Mouse (Mus musculus): ENCODE data around the gene Smad1. TPM values are rescaled to one million over a fixed set of nuclear protein-coding genes. Genes with fewer than 3 reads are reported as not detected.

Gene Smad1
- polyA plus RNA-seq, 1 experiment = 0.51 TPM

DNA sequence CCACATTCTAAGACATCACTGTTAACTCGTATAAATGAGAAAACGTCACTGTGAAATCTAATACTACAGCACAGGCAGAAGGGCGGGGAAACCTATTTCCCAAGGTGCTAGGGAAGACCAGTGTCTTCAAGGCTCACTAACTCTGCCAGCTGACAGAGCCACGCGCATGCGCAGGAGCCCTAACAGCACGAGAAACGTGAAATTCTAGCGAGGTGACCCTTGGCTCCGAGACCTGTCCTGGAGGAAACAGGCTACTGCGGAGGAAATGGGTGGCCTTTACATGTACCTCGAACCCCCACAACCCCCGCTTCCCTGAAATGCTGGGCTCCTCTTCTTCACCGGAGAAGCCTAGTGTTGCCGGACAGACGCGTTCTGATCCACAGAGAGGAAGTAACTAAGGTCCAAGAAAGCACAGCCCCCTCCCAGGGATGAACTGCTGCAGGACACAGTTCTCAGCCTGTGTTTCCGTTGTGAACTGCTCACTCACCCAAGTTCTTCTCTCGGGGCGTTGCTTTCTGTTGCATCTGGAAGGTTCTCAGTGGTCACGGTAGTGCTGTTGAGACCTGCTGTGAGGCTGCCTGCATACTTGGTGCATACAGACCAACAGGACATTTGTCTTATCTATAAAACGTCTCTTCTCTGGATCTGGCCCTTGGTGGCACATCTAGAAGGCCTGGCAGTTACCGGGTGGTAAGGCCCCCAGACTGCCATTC, 10.1 kb downstream of the Smad1 start:
- no peak for TF ChIP-seq GATA1 (IDR thresholded peaks at IDR 0.05; ENCODE audit: low read length)

DNA sequence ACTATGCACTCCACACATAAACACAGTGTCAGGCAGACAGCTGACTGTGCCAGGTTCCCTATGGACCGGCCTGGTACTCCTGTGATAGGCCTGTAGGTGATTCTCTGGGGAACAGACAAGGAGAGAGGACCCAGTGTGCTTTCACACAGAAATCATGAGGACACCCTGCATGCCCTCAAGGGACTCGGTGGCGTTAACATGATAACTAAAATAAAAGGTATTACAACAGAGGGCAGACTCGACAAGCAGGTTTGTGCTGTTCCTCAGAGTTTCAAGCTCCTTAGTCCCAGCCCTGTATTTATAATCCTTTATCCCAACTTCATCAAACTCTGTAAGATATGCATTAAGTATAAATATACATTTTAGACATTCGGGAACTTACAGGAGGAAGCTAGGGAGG, 12.5 kb downstream of the Smad1 start:
- TF ChIP-seq GATA1 (IDR thresholded peaks at IDR 0.05; ENCODE audit: low read length) = no peak

DNA sequence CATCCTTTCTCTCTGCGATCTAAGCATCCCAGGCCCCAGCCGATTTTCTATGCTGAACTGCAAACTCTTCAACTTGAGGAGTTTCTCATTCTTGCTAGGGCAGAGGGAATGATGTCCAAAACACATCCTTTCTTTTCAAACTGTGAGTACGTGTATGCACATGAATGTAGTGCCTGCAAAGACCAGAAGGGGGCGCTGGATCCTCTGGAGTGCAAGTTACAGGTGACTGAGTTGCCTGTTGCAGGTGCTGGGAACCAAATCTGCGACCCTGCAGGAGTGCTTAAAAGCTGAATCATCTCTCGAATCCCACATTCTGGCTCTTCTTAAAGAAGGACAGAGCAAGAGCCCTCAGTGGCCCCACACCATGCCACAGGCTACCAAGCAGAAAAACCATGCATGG, 13.0 kb downstream of the Smad1 start:
- TF ChIP-seq GATA1 (IDR thresholded peaks at IDR 0.05; ENCODE audit: low read length) = no peak

DNA sequence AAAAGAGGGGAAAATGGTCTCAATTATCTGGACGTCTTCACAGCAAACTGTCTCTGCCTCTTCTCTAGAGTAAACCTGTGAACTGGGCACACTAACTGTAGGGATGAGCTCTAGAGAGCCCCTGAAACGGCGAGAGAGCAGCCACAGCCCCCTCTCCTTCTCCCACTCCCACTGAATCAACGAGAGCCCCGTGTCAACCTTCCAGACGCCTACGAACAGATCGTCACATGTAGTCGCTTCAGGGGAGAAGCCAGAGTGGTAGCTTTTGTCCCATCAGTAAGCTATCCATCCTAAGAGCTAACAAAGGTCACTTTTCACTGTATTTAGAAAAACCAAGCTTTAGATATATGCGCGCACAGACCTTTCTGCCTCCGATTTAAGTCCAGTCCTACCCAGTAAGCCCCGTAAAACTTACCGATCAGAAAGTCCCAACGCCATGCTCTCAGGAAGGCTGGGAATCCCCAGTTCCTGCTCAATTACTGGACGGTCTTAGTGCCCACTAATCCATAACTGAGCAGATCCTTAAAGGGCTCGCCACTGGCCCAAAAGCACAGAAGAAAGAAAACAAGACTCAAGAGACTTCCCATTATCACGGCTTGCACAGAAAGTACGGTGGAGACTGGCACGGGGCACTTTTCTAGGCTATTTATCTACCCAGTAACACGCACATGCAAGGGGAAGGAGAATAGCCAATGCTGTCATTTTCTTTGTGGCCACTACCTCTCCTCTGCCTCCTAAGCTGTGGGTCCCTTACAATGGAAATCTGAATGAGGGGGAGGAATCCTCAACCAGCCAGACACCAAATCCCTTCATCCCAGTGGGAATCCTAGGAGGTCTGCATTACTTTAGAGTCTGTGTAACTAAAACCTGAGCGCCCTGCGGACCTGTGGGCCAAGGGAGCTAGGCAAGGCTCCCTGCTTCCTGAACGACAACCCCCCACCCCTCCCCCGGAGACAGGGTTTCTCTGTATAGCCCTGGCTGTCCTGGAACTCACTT, 14.7 kb downstream of the Smad1 start:
- no peak for TF ChIP-seq GATA1 (IDR thresholded peaks at IDR 0.05; ENCODE audit: low read length)

DNA sequence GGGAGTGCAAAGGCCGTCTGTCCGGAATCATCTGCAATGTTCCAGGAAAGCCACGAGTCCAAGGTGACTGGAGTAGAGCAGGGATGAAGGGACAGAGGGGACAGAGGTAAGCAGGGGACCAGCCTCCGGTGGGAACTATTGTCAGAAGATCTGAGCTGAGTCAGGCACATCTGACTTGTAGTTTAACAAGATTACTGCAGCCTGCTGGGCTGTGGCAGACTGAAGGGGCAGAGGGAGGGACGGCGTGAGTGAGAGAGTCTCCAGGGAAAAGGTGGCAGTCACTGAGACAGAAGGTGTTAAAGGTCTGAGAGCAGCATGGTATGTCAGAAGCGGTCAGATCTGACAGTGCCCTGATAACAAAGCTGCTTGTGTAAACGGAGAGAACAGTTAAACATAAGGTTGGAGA, 16.5 kb downstream of the Smad1 start:
- TF ChIP-seq GATA1 (IDR thresholded peaks at IDR 0.05; ENCODE audit: low read length) = no peak

DNA sequence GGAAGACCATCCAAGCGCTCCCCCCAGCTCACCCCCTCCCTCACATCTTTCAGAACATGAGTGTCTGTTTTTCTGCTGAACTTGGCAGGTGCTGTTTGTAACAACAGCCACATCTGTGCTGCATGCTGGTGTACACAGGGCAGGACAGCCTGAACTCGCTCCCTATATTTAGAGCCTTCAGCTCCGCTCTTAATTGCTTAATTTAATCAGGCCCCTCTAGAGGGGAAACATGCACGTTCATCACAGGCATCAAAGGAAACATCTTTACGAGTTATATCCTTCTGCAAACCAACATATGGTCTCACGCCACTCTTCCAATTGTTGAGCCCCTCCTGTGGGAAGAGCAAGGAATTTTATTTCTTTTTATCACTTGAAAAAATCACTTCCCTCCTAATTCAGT, 17.5 kb downstream of the Smad1 start:
- TF ChIP-seq GATA1 (IDR thresholded peaks at IDR 0.05; ENCODE audit: low read length) = no peak

DNA sequence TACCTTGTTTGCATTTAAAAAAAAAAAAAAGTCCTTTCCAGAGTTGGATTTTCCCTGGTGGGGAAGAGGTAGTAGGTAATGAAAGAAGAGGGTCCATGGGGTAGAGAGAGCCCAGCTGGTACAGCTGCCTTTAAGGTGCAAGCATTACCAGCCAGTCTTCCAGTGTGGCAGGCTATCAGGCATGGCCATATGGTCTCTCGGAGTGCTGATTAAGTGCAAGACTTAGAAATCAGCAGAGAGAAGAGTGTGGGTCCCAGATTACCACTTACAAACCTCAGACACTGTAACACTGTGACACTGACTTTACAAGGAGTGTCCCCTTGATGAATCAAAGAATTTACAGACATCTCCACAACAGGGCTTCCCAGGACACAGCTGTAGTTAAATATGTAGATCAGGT, 18.9 kb downstream of the Smad1 start:
- peak; percentile 80 for TF ChIP-seq GATA1 (IDR thresholded peaks at IDR 0.05; ENCODE audit: low read length)

DNA sequence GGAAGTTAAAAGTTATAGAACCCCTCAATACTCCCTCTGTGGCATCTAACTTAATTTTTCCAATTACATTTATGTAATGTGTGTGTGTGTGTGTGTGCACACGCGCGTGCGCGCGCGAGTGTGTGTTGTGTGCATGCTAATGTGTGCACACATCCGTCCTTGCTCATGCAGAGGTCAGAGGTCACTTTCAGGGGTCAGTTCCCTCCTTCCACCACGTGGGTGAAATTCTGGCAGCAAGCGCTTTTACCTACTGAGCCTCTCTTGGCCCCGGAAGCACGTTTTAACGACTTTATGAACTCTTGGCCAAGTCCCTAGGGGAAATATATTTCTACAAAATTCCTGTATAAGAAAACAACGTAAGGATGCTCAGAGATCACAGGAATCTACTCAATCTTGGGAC, 19.3 kb downstream of the Smad1 start:
- no peak for TF ChIP-seq GATA1 (IDR thresholded peaks at IDR 0.05; ENCODE audit: low read length)

DNA sequence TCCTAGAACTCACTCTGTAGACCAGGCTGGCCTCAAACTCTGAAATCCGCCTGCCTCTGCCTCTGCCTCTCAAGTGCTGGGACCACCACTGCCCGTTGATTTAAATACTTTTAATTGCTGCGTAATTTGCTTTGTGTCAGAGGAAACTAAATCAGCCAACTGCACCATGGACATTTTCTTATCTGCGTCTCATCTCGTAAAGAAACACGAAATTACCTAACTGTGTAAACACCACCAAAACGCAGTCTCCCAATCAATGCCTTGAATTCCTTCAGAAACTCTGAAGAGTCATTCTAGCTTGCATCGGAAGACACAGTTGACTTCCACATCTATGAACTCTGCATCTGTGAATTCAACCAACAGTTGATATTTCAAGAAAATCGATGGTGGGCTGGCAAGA, 22.7 kb downstream of the Smad1 start:
- TF ChIP-seq GATA1 (IDR thresholded peaks at IDR 0.05; ENCODE audit: low read length) = no peak

DNA sequence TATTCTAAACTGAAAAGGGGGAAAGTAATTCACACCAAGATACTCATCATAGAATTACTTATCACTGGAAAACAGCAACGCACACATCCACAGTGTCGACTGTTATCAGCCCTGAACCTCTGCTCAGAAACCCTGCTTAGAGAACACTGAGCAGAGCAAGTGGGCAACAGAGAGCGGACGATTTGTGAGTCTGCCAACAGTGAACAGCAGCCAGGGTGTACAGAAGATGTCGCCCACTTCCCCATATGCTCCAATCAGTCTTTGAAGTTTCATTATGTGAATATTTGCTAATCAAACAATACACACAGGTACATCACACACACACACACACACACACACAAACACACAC, 23.6 kb downstream of the Smad1 start:
- TF ChIP-seq GATA1 (IDR thresholded peaks at IDR 0.05; ENCODE audit: low read length) = peak; percentile 77

DNA sequence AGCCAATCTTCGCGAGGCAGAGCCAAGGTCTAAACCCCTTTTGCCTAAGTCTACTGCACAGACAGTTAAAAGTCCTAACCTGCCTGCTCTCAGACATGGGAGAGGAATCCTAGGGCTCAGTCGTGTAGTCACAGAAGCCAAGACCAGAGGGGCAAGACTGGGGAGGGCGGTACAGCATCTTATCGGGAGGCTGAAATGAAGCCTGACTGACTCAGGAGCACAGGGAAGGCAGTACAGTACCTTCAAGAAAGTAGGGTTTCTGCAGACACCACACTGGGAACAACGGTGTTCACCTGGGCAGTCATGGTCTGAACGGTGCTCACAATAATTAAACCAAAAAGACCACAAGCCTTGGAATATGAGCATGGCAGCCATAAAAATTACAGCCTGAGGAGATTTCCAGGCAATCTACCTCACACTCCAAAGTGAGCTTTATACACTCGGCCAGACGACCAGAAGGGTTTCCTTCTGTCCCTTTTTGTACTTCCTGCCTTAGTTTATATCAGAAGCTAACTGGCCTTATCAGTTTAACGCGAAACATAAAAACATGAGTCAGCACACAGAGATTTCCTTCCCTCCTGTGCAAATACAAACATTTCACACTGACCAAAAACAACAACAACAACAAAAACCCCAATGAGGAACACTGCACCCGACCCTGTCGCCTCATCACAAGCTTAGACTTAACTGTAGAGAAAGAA, 24.1 kb downstream of the Smad1 start:
- TF ChIP-seq GATA1 (IDR thresholded peaks at IDR 0.05; ENCODE audit: low read length) = no peak

DNA sequence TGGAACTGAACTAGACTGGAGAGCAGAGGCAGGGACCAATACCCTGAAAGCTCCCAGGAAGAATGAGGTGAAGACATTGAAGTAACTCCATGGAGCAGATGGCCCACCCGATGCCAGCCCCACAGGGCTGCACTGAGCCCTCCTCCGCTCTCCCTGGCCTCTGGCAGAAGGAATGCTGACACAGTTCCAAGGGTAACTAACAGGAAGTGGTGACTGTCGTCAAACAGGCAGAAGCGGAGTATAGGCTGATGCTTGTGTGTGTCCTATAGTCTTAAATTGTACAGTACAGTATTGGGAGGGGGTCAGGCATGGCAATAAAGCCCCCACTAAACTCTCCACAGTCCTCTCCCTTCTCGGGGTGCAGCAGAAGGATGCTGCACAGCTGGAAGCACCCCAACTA, 24.9 kb downstream of the Smad1 start:
- no peak for TF ChIP-seq GATA1 (IDR thresholded peaks at IDR 0.05; ENCODE audit: low read length)

DNA sequence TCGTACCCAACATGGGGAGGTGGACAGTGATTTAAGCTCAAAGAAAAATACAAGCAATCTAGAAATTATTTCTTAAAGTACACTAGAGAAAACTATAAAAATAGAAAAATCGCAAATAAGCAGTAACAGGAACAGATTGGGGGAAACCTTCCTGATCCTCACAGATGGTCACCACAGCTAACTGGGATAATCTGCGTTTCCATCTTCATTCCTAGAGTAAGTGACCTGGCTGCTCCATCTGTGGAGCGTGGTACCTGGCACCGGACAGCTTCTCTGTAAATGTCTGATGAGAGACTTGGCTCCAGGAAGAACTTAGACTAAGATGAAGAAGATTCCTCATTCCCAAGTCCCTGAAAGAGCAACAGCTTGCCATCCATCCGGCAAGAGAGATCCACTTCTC, 25.8 kb downstream of the Smad1 start:
- TF ChIP-seq GATA1 (IDR thresholded peaks at IDR 0.05; ENCODE audit: low read length) = no peak

DNA sequence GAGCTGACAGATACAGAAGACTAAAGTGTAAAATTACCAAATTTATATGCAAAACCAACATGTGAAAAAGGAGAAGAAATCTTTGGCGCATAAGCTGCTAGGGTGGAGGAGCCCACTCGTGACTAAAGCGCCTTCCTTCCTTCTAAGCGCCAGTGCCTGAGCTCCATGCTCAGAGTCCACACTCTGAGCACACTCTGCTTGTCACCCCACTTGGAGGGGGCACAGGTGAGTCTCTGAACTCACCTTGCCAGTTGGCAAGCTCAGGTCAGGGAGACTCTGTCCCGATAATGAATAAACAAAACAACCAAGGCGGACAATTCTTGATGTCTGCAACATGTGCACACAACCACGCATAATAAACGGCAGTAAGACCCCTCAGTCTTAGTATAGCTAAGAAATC, 26.4 kb downstream of the Smad1 start:
- TF ChIP-seq GATA1 (IDR thresholded peaks at IDR 0.05; ENCODE audit: low read length) = no peak

DNA sequence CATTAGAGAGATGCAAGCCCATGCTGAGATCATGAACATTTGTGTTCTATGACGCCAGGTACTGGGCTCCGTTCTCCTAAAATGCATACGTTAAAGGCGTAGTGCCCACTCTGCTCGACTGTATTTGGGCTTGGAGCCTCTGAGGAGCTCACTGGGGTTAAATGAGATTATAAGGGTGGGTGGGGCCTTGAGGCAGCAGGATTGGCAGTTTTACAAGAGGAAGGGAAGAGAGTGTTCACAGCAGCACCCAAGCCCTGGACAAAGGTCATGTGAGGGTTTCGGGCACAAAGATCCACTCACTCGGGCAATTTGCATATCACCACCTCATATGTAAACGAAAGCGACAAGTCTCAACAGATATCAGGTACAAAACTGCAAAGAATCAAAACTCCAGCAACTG, 26.8 kb downstream of the Smad1 start:
- TF ChIP-seq GATA1 (IDR thresholded peaks at IDR 0.05; ENCODE audit: low read length) = no peak

DNA sequence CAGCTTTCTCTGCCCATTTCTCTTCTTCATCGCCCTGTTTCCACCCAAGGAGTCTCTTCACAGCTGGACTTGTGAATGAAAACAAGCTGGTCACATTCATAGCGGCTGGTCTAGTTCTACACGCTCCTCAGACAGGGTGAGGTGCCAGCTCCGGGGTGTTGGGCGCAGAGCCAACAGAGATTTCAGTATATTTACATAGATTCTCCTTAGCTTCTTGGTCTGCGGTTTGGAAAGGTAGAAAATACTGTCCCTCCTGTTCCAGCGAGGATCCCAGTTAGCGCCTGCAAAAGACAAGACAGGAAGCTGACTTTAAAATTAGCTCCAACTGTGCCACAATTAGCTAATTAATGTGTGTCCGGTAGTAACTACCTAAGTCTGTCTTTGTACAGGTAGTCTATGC, 27.2 kb downstream of the Smad1 start:
- TF ChIP-seq GATA1 (IDR thresholded peaks at IDR 0.05; ENCODE audit: low read length) = no peak
